Comparison of ENCODE assay signal across 14 mouse cellular contexts in genomic region chr6:127321031-127321430, GRCm38 (mm10).
DNase-seq lines count a peak whose midpoint lies in the region; ATAC-seq and TF ChIP-seq lines count a peak whose summit lies in the region.
"Had no signal": no experiment of that assay in that cellular context is flagged by ENCODE, and none has a peak within 500 bp of the region (broad histone marks: within the 10 kb centered on the region; RNA-seq: fewer than 3 reads in every experiment).

No protein-coding gene starts in this region.

- TF ChIP-seq CTCF in stomach, postnatal 0 days (IDR thresholded peaks at IDR 0.05; ENCODE audit: low read depth): no peak
- TF ChIP-seq CTCF in hindbrain, postnatal 0 days (IDR thresholded peaks at IDR 0.05; ENCODE audit: low read depth): no peak

- H3K4me2 ChIP-seq in stomach, embryonic 14.5 days (replicated peaks; ENCODE audit: low read depth, low read length): no peak overlapping the region
- no peak overlapping the region for H3K4me2 ChIP-seq in stomach, postnatal 0 days (replicated peaks; ENCODE audit: low read depth)
- peak overlapping the region; percentile 54 for H3K4me2 ChIP-seq in liver, embryonic 15.5 days
- H3K4me2 ChIP-seq in hindbrain, postnatal 0 days (ENCODE audit: low read depth, low read length): no peak overlapping the region
- H3K4me2 ChIP-seq: midbrain, embryonic 12.5 days had no signal

- intact Hi-C loops in left cerebral cortex, postnatal 25 days (cut with DNase I): no loop called here

- H3K4me1 ChIP-seq in stomach, embryonic 14.5 days (ENCODE audit: control insufficient read depth, insufficient read depth, low read length): no peaks in the 10 kb centered on the region
- no peaks in the 10 kb centered on the region for H3K4me1 ChIP-seq in stomach, postnatal 0 days (replicated peaks; ENCODE audit: control insufficient read depth, insufficient read depth)
- H3K4me1 ChIP-seq in liver, embryonic 15.5 days (replicated peaks): peaks cover 78% of the 10 kb centered on the region
- H3K4me1 ChIP-seq in hindbrain, postnatal 0 days (ENCODE audit: insufficient read depth, low read length): no peaks in the 10 kb centered on the region
- H3K4me1 ChIP-seq: limb, embryonic 10.5 days had no signal

- H3K9ac ChIP-seq in stomach, embryonic 14.5 days (replicated peaks; ENCODE audit: low read depth, low read length): no peak overlapping the region
- no peak overlapping the region for H3K9ac ChIP-seq in stomach, postnatal 0 days (ENCODE audit: low read length)
- H3K9ac ChIP-seq in liver, embryonic 15.5 days: peak overlapping the region; percentile 23
- no peak overlapping the region for H3K9ac ChIP-seq in hindbrain, postnatal 0 days (replicated peaks; ENCODE audit: low read length)
- H3K9ac ChIP-seq: midbrain, embryonic 12.5 days had no signal

- peak; percentile 57; the same call in 1 of the 2 replicates for ATAC-seq in stomach, embryonic 14.5 days (ENCODE audit: insufficient number of reproducible peaks, insufficient read depth, low FRiP score, low read depth)
- no peak for ATAC-seq in stomach, postnatal 0 days (ENCODE audit: low FRiP score, low TSS enrichment)
- peak; percentile 76 for ATAC-seq in erythroid progenitor cell, adult 5-6 weeks (replicated peaks; ENCODE audit: low FRiP score, poor library complexity, severe bottlenecking)
- peak; percentile 87 for ATAC-seq in liver, embryonic 15.5 days (ENCODE audit: insufficient read depth)
- no peak for ATAC-seq in hindbrain, postnatal 0 days
- ATAC-seq: Patski had no signal

- H3K4me3 ChIP-seq in stomach, embryonic 14.5 days (ENCODE audit: low read depth, low read length): no peak overlapping the region
- H3K4me3 ChIP-seq in stomach, postnatal 0 days (ENCODE audit: low read depth, low read length): no peak overlapping the region
- H3K4me3 ChIP-seq in liver, embryonic 15.5 days (replicated peaks): peak overlapping the region; percentile 13; the same call in 1 of the 2 replicates
- no peak overlapping the region for H3K4me3 ChIP-seq in hindbrain, postnatal 0 days (ENCODE audit: low read length)
- H3K4me3 ChIP-seq: limb, embryonic 10.5 days; midbrain, embryonic 12.5 days had no signal

- WGBS in stomach, embryonic 14.5 days: 81% methylated on average over 3 of the region's 3 CpGs
- 86% methylated on average over 3 of the region's 3 CpGs for WGBS in stomach, postnatal 0 days
- 8% methylated on average over 3 of the region's 3 CpGs for WGBS in liver, embryonic 15.5 days (ENCODE audit: insufficient replicate concordance)
- 96% methylated on average over 3 of the region's 3 CpGs for WGBS in hindbrain, postnatal 0 days

- no peak for DNase-seq in stomach, postnatal 0 days (ENCODE audit: low spot score)
- DNase-seq in left cerebral cortex, postnatal 25 days (ENCODE audit: low spot score in 2 of 2): no peak
- no peak for DNase-seq in hindbrain, postnatal 0 days (ENCODE audit: low spot score)
- DNase-seq in urinary bladder, postnatal 36 days (ENCODE audit: low spot score in 2 of 2): no peak
- DNase-seq: cerebellum, adult 8-10 months; heart, postnatal 36 days; kidney, adult 11 months; kidney, postnatal 4 days had no signal

- H3K36me3 ChIP-seq in stomach, embryonic 14.5 days (ENCODE audit: control insufficient read depth, insufficient read depth, low read length): no peaks in the 10 kb centered on the region
- H3K36me3 ChIP-seq in stomach, postnatal 0 days (ENCODE audit: control insufficient read depth, insufficient read depth, low read length): no peaks in the 10 kb centered on the region
- no peaks in the 10 kb centered on the region for H3K36me3 ChIP-seq in liver, embryonic 15.5 days (replicated peaks)
- H3K36me3 ChIP-seq in hindbrain, postnatal 0 days (ENCODE audit: insufficient read depth, low read length): no peaks in the 10 kb centered on the region
- H3K36me3 ChIP-seq: limb, embryonic 10.5 days; midbrain, embryonic 12.5 days had no signal

- no peak overlapping the region for H3K27ac ChIP-seq in stomach, embryonic 14.5 days (ENCODE audit: low read length)
- H3K27ac ChIP-seq in stomach, postnatal 0 days (replicated peaks): no peak overlapping the region
- H3K27ac ChIP-seq in liver, embryonic 15.5 days (replicated peaks): peak overlapping the region; percentile 97
- H3K27ac ChIP-seq in hindbrain, postnatal 0 days: no peak overlapping the region
- H3K27ac ChIP-seq: limb, embryonic 10.5 days; midbrain, embryonic 12.5 days had no signal

- H3K9me3 ChIP-seq in stomach, embryonic 14.5 days (ENCODE audit: control insufficient read depth, low read depth, low read length): no peaks in the 10 kb centered on the region
- H3K9me3 ChIP-seq in stomach, postnatal 0 days (ENCODE audit: control insufficient read depth, low read length): no peaks in the 10 kb centered on the region
- no peaks in the 10 kb centered on the region for H3K9me3 ChIP-seq in liver, embryonic 15.5 days (replicated peaks)
- H3K9me3 ChIP-seq in hindbrain, postnatal 0 days (ENCODE audit: low read length): no peaks in the 10 kb centered on the region
- H3K9me3 ChIP-seq: limb, embryonic 10.5 days; midbrain, embryonic 12.5 days had no signal

- TF ChIP-seq EP300 in stomach, postnatal 0 days (optimal IDR thresholded peaks at IDR 0.05): no peak

- H3K27me3 ChIP-seq in stomach, embryonic 14.5 days (ENCODE audit: control insufficient read depth, insufficient read depth, low read length): no peaks in the 10 kb centered on the region
- H3K27me3 ChIP-seq in stomach, postnatal 0 days (ENCODE audit: control insufficient read depth, insufficient read depth, low read length): no peaks in the 10 kb centered on the region
- H3K27me3 ChIP-seq in liver, embryonic 15.5 days: peaks cover 7% of the 10 kb centered on the region
- H3K27me3 ChIP-seq in hindbrain, postnatal 0 days (ENCODE audit: insufficient read depth, low read length): no peaks in the 10 kb centered on the region

Comparison
In these comparisons a context has a peak if more than half of its experiments do, and no peak if none do; other contexts are left out.
1. ATAC-seq: peak in stomach, embryonic 14.5 days (single experiment), erythroid progenitor cell, adult 5-6 weeks (single experiment) and liver, embryonic 15.5 days (single experiment); none in stomach, postnatal 0 days (single experiment) and hindbrain, postnatal 0 days (single experiment).